Mouse (Mus musculus): ENCODE measurements around the gene Apba2. TPM values are rescaled to one million over a fixed set of nuclear protein-coding genes. Genes with fewer than 3 reads are reported as not detected.

Apba2 gene
- polyA plus RNA-seq, 1 experiment from 2014 or later = 123 TPM

DNA sequence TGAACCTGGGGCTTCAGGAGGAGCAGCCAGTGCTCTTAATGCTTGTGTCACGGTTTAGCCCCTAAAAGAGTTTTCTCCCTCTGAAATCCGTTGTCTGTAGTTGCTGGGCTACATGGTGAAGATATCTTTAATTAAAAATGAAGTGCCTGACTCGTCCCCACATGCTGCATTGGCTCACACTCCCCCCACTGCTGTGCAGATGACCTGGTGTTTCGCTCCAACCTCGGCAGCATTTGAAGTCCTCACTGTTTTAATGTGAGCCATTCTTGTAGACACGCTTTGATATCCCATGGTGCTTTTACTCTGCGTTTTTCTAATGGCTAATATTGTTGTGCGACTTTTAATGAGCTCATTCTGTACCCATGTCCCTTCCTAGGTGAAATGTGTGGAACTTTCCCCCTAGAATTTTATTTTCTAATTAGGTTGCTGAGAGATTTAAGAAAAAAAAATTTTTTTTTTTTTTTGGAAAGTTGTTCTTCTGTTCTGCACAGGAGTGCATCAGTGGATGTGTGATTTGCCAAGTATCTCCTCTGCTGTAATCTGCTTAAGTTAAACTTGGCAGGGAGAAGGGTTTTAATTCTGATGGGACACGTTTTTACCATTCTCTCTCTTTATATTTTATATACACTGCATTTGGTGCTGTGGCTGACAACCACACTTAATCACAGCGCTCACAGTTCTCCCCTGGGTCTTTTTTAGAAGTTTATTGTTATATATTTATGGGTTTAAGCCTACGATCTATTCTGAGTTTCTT lies 87.3 kb downstream of the Apba2 start:
- no peak for DNase-seq (ENCODE audit: low spot score)
- no peak overlapping the region for H3K27ac ChIP-seq (ENCODE audit: low read depth, low read length)
- H3K9me3 ChIP-seq (ENCODE audit: control insufficient read depth, low read length) = no peaks in the 10 kb centered on the region
- H3K36me3 ChIP-seq (ENCODE audit: control insufficient read depth, insufficient read depth, low read length) = no peaks in the 10 kb centered on the region
- H3K27me3 ChIP-seq (ENCODE audit: control insufficient read depth, insufficient read depth, low read length) = no peaks in the 10 kb centered on the region
- no peak overlapping the region for H3K4me2 ChIP-seq (ENCODE audit: low read depth)
- H3K4me3 ChIP-seq (ENCODE audit: low read depth, low read length) = no peak overlapping the region
- ATAC-seq (ENCODE audit: insufficient read depth, low FRiP score, low TSS enrichment) = no peak
- no peak overlapping the region for H3K9ac ChIP-seq (ENCODE audit: low read length)
- no peaks in the 10 kb centered on the region for H3K4me1 ChIP-seq (ENCODE audit: control insufficient read depth, insufficient read depth, low read length)
- WGBS = 74% methylated on average over 11 of the region's 11 CpGs

- 75% methylated on average over 6 of the region's 6 CpGs for whole genome bisulfite sequencing
- ATAC-seq (ENCODE audit: insufficient read depth, low FRiP score, low TSS enrichment) = no peak
- Histone ChIP-seq H3K4me2 (ENCODE audit: low read depth) (no peak overlapping the region), H3K9ac (ENCODE audit: low read length) (no peak overlapping the region), H3K36me3 (ENCODE audit: control insufficient read depth, insufficient read depth, low read length) (no peaks in the 10 kb centered on the region), H3K27ac (ENCODE audit: low read depth, low read length) (no peak overlapping the region), H3K4me1 (ENCODE audit: control insufficient read depth, insufficient read depth, low read length) (no peaks in the 10 kb centered on the region), H3K9me3 (ENCODE audit: control insufficient read depth, low read length) (no peaks in the 10 kb centered on the region), H3K4me3 (ENCODE audit: low read depth, low read length) (no peak overlapping the region), H3K27me3 (ENCODE audit: control insufficient read depth, insufficient read depth, low read length) (no peaks in the 10 kb centered on the region)
- DNase-seq (ENCODE audit: low spot score) = no peak
These were observed 93.8 kb downstream of the Apba2 start for GRCm38 (mm10) chr7:64595256-64595655.

- H3K9me3 ChIP-seq (ENCODE audit: control insufficient read depth, low read length) = no peaks in the 10 kb centered on the region
- no peak overlapping the region for H3K4me3 ChIP-seq (ENCODE audit: low read depth, low read length)
- no peak overlapping the region for H3K4me2 ChIP-seq (ENCODE audit: low read depth)
- WGBS = 71% methylated on average over 9 of the region's 9 CpGs
- no peak overlapping the region for H3K27ac ChIP-seq (ENCODE audit: low read depth, low read length)
- ATAC-seq (ENCODE audit: insufficient read depth, low FRiP score, low TSS enrichment) = no peak
- DNase-seq (ENCODE audit: low spot score) = no peak
- H3K9ac ChIP-seq (ENCODE audit: low read length) = no peak overlapping the region
- no peaks in the 10 kb centered on the region for H3K4me1 ChIP-seq (ENCODE audit: control insufficient read depth, insufficient read depth, low read length)
- H3K36me3 ChIP-seq (ENCODE audit: control insufficient read depth, insufficient read depth, low read length) = no peaks in the 10 kb centered on the region
- H3K27me3 ChIP-seq (ENCODE audit: control insufficient read depth, insufficient read depth, low read length) = no peaks in the 10 kb centered on the region
These were observed 95.1 kb downstream of the Apba2 start for GRCm38 (mm10) chr7:64596652-64597051.

GRCm38 (mm10) chr7:64609866-64610265 lies 108.4 kb downstream of the Apba2 start:
- WGBS = 99% methylated on average over 3 of the region's 3 CpGs
- Histone ChIP-seq H3K4me2 (ENCODE audit: low read depth) (no peak overlapping the region), H3K9ac (ENCODE audit: low read length) (no peak overlapping the region), H3K27ac (ENCODE audit: low read depth, low read length) (no peak overlapping the region), H3K36me3 (ENCODE audit: control insufficient read depth, insufficient read depth, low read length) (no peaks in the 10 kb centered on the region), H3K9me3 (ENCODE audit: control insufficient read depth, low read length) (no peaks in the 10 kb centered on the region), H3K27me3 (ENCODE audit: control insufficient read depth, insufficient read depth, low read length) (no peaks in the 10 kb centered on the region), H3K4me3 (ENCODE audit: low read depth, low read length) (no peak overlapping the region), H3K4me1 (ENCODE audit: control insufficient read depth, insufficient read depth, low read length) (no peaks in the 10 kb centered on the region)
- ATAC-seq (ENCODE audit: insufficient read depth, low FRiP score, low TSS enrichment) = no peak
- no peak for DNase-seq (ENCODE audit: low spot score)

DNA sequence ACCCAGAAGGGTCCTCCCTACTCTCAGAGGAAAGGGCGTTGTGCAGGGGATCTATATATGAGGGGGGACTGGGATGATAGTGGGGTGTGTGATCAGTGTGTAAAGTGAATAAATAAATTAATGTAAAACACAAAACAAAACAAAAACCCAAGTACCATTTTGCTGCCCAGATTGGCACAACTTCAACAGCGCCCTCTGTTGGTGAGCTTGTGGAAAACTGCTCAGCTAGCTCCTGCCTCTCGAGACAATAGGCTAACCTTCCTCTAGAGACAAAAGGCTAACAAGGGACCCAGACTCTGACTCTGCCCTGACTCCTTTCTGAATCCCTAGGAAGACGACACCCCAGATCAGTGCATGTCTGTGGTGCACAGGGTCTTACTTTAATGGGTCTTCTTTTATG lies 109.4 kb downstream of the Apba2 start:
- Histone ChIP-seq H3K4me2 (ENCODE audit: low read depth) (no peak overlapping the region), H3K36me3 (ENCODE audit: control insufficient read depth, insufficient read depth, low read length) (no peaks in the 10 kb centered on the region), H3K27ac (ENCODE audit: low read depth, low read length) (no peak overlapping the region), H3K9ac (ENCODE audit: low read length) (no peak overlapping the region), H3K4me3 (ENCODE audit: low read depth, low read length) (no peak overlapping the region), H3K27me3 (ENCODE audit: control insufficient read depth, insufficient read depth, low read length) (no peaks in the 10 kb centered on the region), H3K9me3 (ENCODE audit: control insufficient read depth, low read length) (no peaks in the 10 kb centered on the region), H3K4me1 (ENCODE audit: control insufficient read depth, insufficient read depth, low read length) (no peaks in the 10 kb centered on the region)
- ATAC-seq (ENCODE audit: insufficient read depth, low FRiP score, low TSS enrichment) (no peak), DNase-seq (ENCODE audit: low spot score) (no peak)
- 74% methylated on average over 4 of the region's 4 CpGs for WGBS

DNA sequence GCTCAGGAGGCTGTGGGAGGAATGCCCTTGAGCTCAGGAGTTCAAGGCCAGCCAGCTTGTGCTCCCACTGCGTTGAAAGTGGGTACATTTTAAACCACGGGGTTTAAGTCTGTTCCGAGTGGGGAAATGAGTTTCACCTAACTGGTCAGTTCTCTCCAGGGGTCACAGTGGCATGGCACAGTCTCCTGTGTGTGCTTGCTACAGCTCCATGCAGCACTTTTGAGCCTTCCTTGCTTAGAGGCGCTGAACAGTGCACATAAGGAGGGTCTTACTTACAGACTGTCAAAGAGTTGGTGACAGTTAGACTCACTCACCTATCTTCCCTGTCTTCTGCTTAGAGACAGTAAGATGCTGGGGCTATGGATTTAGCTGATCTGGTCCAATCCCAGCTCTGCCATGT lies 117.8 kb downstream of the Apba2 start:
- H3K4me1 ChIP-seq (ENCODE audit: control insufficient read depth, insufficient read depth, low read length) = peaks cover 7% of the 10 kb centered on the region; the same call in 1 of the 2 replicates
- WGBS = 97% methylated on average over 4 of the region's 4 CpGs
- no peak overlapping the region for H3K27ac ChIP-seq (ENCODE audit: low read depth, low read length)
- H3K27me3 ChIP-seq (ENCODE audit: control insufficient read depth, insufficient read depth, low read length) = no peaks in the 10 kb centered on the region
- no peak for ATAC-seq (ENCODE audit: insufficient read depth, low FRiP score, low TSS enrichment)
- no peak for DNase-seq (ENCODE audit: low spot score)
- H3K36me3 ChIP-seq (ENCODE audit: control insufficient read depth, insufficient read depth, low read length) = no peaks in the 10 kb centered on the region
- no peaks in the 10 kb centered on the region for H3K9me3 ChIP-seq (ENCODE audit: control insufficient read depth, low read length)
- no peak overlapping the region for H3K4me2 ChIP-seq (ENCODE audit: low read depth)
- H3K9ac ChIP-seq (ENCODE audit: low read length) = no peak overlapping the region
- H3K4me3 ChIP-seq (ENCODE audit: low read depth, low read length) = no peak overlapping the region

DNA sequence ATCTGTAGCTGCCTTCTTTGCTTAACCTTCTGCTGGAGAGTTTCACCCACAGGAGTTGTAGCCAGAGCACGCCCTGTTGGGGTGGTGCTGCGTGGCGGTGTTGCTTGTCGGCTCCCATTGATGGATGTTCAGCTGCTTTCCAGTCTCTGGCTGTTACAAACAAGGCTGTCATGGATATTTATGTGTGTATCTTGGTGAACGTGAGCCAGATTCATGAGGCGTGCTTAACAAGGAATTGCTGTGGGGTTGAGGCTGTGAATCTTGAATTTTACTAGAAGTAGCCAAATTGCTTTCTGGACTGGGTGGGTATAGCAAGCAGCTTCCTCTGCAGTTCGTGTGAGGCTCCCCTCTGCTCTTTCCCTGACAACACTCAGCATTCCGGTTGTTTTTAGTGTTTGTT lies 125.0 kb downstream of the Apba2 start:
- Histone ChIP-seq H3K4me1 (ENCODE audit: control insufficient read depth, insufficient read depth, low read length) (peaks cover 21% of the 10 kb centered on the region), H3K4me2 (ENCODE audit: low read depth) (no peak overlapping the region), H3K27ac (ENCODE audit: low read depth, low read length) (peak overlapping the region; percentile 44; the same call in 1 of the 2 replicates), H3K9ac (ENCODE audit: low read length) (no peak overlapping the region), H3K36me3 (ENCODE audit: control insufficient read depth, insufficient read depth, low read length) (no peaks in the 10 kb centered on the region), H3K27me3 (ENCODE audit: control insufficient read depth, insufficient read depth, low read length) (no peaks in the 10 kb centered on the region), H3K9me3 (ENCODE audit: control insufficient read depth, low read length) (no peaks in the 10 kb centered on the region), H3K4me3 (ENCODE audit: low read depth, low read length) (no peak overlapping the region)
- 36% methylated on average over 8 of the region's 8 CpGs for WGBS
- no peak for DNase-seq (ENCODE audit: low spot score)
- ATAC-seq (ENCODE audit: insufficient read depth, low FRiP score, low TSS enrichment) = no peak; the same call in 1 of the 2 replicates

- Histone ChIP-seq H3K9ac (ENCODE audit: low read length) (no peak overlapping the region), H3K27me3 (ENCODE audit: control insufficient read depth, insufficient read depth, low read length) (no peaks in the 10 kb centered on the region), H3K4me3 (ENCODE audit: low read depth, low read length) (no peak overlapping the region), H3K36me3 (ENCODE audit: control insufficient read depth, insufficient read depth, low read length) (no peaks in the 10 kb centered on the region), H3K4me2 (ENCODE audit: low read depth) (no peak overlapping the region), H3K9me3 (ENCODE audit: control insufficient read depth, low read length) (no peaks in the 10 kb centered on the region), H3K27ac (ENCODE audit: low read depth, low read length) (no peak overlapping the region), H3K4me1 (ENCODE audit: control insufficient read depth, insufficient read depth, low read length) (peaks cover 36% of the 10 kb centered on the region)
- WGBS = 57% methylated on average over 8 of the region's 8 CpGs
- DNase-seq (ENCODE audit: low spot score) (no peak), ATAC-seq (ENCODE audit: insufficient read depth, low FRiP score, low TSS enrichment) (no peak)
These were observed 126.6 kb downstream of the Apba2 start for GRCm38 (mm10) chr7:64627972-64628655.

DNA sequence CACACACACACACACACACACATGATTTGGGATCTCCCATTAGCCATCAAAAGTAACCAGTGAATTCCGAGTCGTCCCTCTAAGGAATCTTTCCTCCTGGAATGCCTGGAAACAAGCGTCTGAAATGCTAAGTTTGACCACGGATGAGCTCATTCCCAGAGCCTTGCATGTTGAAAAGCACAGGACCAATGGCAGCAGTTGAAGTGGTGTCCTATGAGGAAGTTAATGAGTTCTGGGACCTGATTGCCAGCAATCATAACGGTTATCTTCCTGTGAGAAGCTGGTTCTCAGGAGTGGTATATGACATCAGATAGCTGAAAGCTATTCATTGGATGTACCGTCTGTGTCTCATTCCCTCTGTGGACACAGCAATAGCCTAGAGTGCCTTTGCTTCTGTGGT lies 129.2 kb downstream of the Apba2 start:
- Histone ChIP-seq H3K4me2 (ENCODE audit: low read depth) (no peak overlapping the region), H3K4me3 (ENCODE audit: low read depth, low read length) (no peak overlapping the region), H3K27ac (ENCODE audit: low read depth, low read length) (no peak overlapping the region), H3K27me3 (ENCODE audit: control insufficient read depth, insufficient read depth, low read length) (no peaks in the 10 kb centered on the region), H3K9ac (ENCODE audit: low read length) (no peak overlapping the region), H3K9me3 (ENCODE audit: control insufficient read depth, low read length) (no peaks in the 10 kb centered on the region), H3K36me3 (ENCODE audit: control insufficient read depth, insufficient read depth, low read length) (no peaks in the 10 kb centered on the region), H3K4me1 (ENCODE audit: control insufficient read depth, insufficient read depth, low read length) (peaks cover 43% of the 10 kb centered on the region)
- DNase-seq (ENCODE audit: low spot score) = no peak
- WGBS = 87% methylated on average over 6 of the region's 6 CpGs
- no peak for ATAC-seq (ENCODE audit: insufficient read depth, low FRiP score, low TSS enrichment)
